ENCODE assay signal across 10 mouse cellular contexts in genomic region chr4:32826925-32827324, GRCm38 (mm10). TPM values are rescaled to one million over a fixed set of nuclear protein-coding genes. Genes with fewer than 3 reads are reported as not detected.
A peak's percentile ranks its signal among the peaks of the same experiment; 100 is the strongest.
DNase-seq lines count a peak whose midpoint lies in the region; ATAC-seq and TF ChIP-seq lines count a peak whose summit lies in the region.
"Had no signal": no experiment of that assay in that cellular context is flagged by ENCODE, and none has a peak within 500 bp of the region (broad histone marks: within the 10 kb centered on the region; RNA-seq: fewer than 3 reads in every experiment).

No protein-coding gene starts in this region.

- no peak for TF ChIP-seq CTCF in hindbrain, postnatal 0 days (IDR thresholded peaks at IDR 0.05; ENCODE audit: low read depth)

- no peak overlapping the region for H3K4me3 ChIP-seq in hindbrain, postnatal 0 days (ENCODE audit: low read length)
- H3K4me3 ChIP-seq: heart, adult 2 months; limb, embryonic 15.5 days had no signal

- H3K9me3 ChIP-seq in hindbrain, postnatal 0 days (ENCODE audit: low read length) = no peaks in the 10 kb centered on the region
- H3K9me3 ChIP-seq: G1E; limb, embryonic 15.5 days had no signal

- H3K27ac ChIP-seq in hindbrain, postnatal 0 days = no peak overlapping the region
- H3K27ac ChIP-seq: heart, adult 2 months; limb, embryonic 15.5 days had no signal

- DNase-seq in kidney, adult 11 months = peak; percentile 54
- DNase-seq in kidney, postnatal 14 days = no peak
- DNase-seq in Muller cell, postnatal 12 days (ENCODE audit: inconsistent ontology term) = peak; percentile 57
- DNase-seq in cerebellum, adult 18-20 months = peak; percentile 82 to 85
- DNase-seq in hindbrain, postnatal 0 days (ENCODE audit: low spot score) = peak; percentile 82
- DNase-seq in frontal cortex, postnatal 25 days (ENCODE audit: low spot score in 2 of 2) = no peak

- no peaks in the 10 kb centered on the region for H3K36me3 ChIP-seq in hindbrain, postnatal 0 days (ENCODE audit: insufficient read depth, low read length)
- H3K36me3 ChIP-seq: G1E; limb, embryonic 15.5 days had no signal

- H3K4me1 ChIP-seq in hindbrain, postnatal 0 days (ENCODE audit: insufficient read depth, low read length) = no peaks in the 10 kb centered on the region; the same call in 1 of the 2 replicates

- no peak overlapping the region for H3K9ac ChIP-seq in hindbrain, postnatal 0 days (replicated peaks; ENCODE audit: low read length)
- H3K9ac ChIP-seq: limb, embryonic 15.5 days had no signal

- peak; percentile 65 for ATAC-seq in hindbrain, postnatal 0 days
- ATAC-seq in activated CD4-positive, CD25-positive, alpha-beta regulatory T cell, adult 4 months = no peak

- H3K4me2 ChIP-seq in hindbrain, postnatal 0 days (ENCODE audit: low read depth, low read length) = no peak overlapping the region
- H3K4me2 ChIP-seq: limb, embryonic 15.5 days had no signal

- WGBS in hindbrain, postnatal 0 days = 38% methylated on average over 7 of the region's 7 CpGs

- no peaks in the 10 kb centered on the region for H3K27me3 ChIP-seq in hindbrain, postnatal 0 days (ENCODE audit: insufficient read depth, low read length)
- H3K27me3 ChIP-seq: limb, embryonic 15.5 days had no signal

RNA-seq across cellular contexts. Expression of gene Lyrm2, which starts 26.9 kb away (rescaled TPM):
- 31.9 and 33.1 TPM in 2 replicates for total RNA-seq in hindbrain, postnatal 0 days (2014; rRNA removed)
- 114 and 118 TPM in 2 replicates for polyA plus RNA-seq in hindbrain, postnatal 0 days (2015; fragmentation: Nextera tagmentation; extraction: Ambion mirVana)
- 10 to 100 TPM; 73.5 to 78.9 TPM for polyA plus RNA-seq in activated CD4-positive, CD25-positive, alpha-beta regulatory T cell, adult 4 months (2017; shearing (Covaris generic))

Comparison
In these comparisons a context has a peak if more than half of its experiments do, and no peak if none do; other contexts are left out.
1. DNase-seq: peak in kidney, adult 11 months (single experiment), Muller cell, postnatal 12 days (single experiment), cerebellum, adult 18-20 months (2 of 2) and hindbrain, postnatal 0 days (single experiment); none in kidney, postnatal 14 days (single experiment) and frontal cortex, postnatal 25 days (0 of 2).